Mouse (Mus musculus) spleen, adult 12 weeks (tissue): ENCODE results near the gene Cxcl16.

Source experiments
- DNase-seq: peaks from one replicate; pipeline ENCODE4 v3.0.0; 2022; ENCODE audit warnings: low spot score

Cxcl16 gene

DNA sequence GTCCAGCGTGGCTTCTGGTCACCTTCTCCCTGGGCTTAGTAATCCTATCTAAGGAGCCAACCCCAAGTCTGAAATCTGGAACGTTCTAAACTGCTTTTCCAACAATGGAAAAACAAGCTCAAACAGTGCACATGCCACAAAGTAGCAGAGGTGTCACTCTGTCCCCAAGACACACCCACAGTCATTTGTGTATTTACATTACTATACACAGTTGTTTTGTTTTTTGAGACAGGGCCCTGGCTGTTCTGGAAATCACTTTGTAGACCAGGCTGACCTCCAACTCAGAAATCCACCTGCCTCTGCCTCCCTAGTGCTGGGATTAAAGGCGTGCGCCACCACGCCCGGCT is 49.5 kb downstream of the Cxcl16 start:
- no peak for DNase-seq

DNA sequence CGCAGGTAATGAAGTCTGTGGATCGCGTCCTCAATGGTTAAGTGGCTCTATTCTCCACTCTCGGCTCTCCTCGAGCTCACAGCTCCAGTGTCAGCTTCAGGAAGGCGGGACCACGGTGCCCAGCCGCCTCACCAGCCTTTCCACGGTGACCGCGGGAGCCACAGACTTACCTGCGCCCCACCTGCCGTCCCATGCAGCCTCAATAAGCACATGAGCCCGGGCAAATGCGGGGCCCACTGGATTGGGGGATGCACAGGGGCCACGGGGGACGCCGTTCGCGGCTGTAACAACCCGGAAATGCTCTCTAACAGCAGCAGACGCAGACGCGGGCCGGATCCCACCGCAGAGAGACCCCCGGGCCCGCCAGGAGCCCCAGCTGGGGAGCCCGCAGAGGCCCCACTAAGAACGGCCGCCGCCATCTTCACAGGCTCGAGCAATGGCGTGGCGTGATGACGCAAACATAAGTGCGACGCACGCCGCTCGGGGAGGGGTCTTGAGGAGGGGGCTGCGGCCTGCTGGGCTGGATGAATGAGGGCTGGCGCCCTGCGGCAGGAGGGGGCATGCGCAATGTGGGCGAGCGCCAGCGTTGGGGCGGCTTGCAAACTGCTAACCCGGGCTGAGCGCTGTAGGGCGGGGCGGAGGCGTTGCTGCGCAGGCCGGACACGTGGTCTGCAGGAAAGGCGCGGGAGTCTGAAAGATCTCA is 50.0 kb downstream of the Cxcl16 start, which contains the start of gene Pelp1:
Gene Pelp1 (minus strand): TSS at position 438 of the 703 bp plus-strand sequence.
- peak; percentile 73 for DNase-seq
